Mouse (Mus musculus) embryonic fibroblast, embryonic 13.5 days (primary cell): ENCODE measurements at regions not wholly inside any gene's neighbourhood (a gene's known extent, or its start where the extent isn't known, plus 50 kb on each side); places are given as distances from the start of the nearest gene placed in this dataset.

ENCODE experiments used
- CTCF ChIP-seq: IDR thresholded peaks from 2 replicates; pipeline ENCODE4 v1.5.1; 2011; ENCODE audit warnings: mild to moderate bottlenecking, control low read depth, low read length, moderate library complexity, borderline replicate concordance; ENCODE audit not compliant: insufficient read depth
- POLR2A ChIP-seq: IDR thresholded peaks from 2 replicates; pipeline ENCODE4 v1.6.1; 2011; ENCODE audit warnings: low read depth, mild to moderate bottlenecking, control low read depth, low read length, moderate library complexity

DNA sequence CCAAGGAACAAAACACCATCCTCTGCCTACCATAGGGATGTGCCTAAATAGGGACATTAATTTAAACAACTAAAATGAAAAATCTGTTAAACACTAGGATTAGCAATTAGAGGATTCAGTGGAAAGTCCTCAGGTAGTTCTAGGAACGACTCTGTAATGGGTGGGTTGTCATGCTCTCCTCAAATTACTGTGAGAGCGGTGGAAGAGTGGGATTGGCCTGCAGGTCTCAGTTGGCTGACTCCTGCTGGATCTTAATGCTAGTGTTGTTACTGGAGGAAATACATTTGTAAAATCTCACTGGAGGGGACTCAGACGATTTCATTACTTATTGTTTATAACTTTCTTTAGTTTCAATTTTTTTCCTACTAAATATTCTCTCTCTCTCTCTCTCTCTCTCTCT lies 525.6 kb upstream of the 4930452B06Rik start:
- TF ChIP-seq CTCF, result no peak
- no peak for TF ChIP-seq POLR2A
